Mouse (Mus musculus) stomach, embryonic 14.5 days (tissue): ENCODE results near the gene Osbpl9. TPM values are rescaled to one million over a fixed set of nuclear protein-coding genes. Genes with fewer than 3 reads are reported as not detected.
A peak's percentile ranks its signal among the peaks of the same experiment; 100 is the strongest.

Experiments used
- ATAC-seq: fragments of 200-750 bp; cut with Nextera tagmentation; 2 replicates; pipeline ENCODE4 v1.8.0; 2017; ENCODE audit warnings: low read depth, moderate TSS enrichment; ENCODE audit not compliant: insufficient number of reproducible peaks, insufficient read depth, low FRiP score
- H3K27ac ChIP-seq: fragments of 300-500 bp; sonication (generic); 2 replicates; pipeline ENCODE4 v1.5.1; 2014; ENCODE audit warnings: mild to moderate bottlenecking, low read length, moderate library complexity, mixed read lengths
- H3K27me3 ChIP-seq: fragments of 300-500 bp; sonication (generic); 2 replicates; pipeline ENCODE4 v1.6.1; 2014; ENCODE audit warnings: low read length, control low read depth, mixed read lengths; ENCODE audit not compliant: control insufficient read depth, insufficient read depth
- H3K36me3 ChIP-seq: fragments of 300-500 bp; sonication (generic); 2 replicates; pipeline ENCODE4 v1.6.1; 2014; ENCODE audit warnings: mild to moderate bottlenecking, control low read depth, low read length, moderate library complexity, mixed read lengths; ENCODE audit not compliant: control insufficient read depth, insufficient read depth
- H3K4me1 ChIP-seq: fragments of 300-500 bp; sonication (generic); 2 replicates; pipeline ENCODE4 v1.6.1; 2014; ENCODE audit warnings: low read length, control low read depth, mixed read lengths; ENCODE audit not compliant: control insufficient read depth, insufficient read depth
- H3K4me2 ChIP-seq: fragments of 300-500 bp; sonication (generic); replicated peaks from 2 replicates; pipeline ENCODE4 v1.6.1; 2014; ENCODE audit warnings: low read depth, low read length, control low read depth
- H3K4me3 ChIP-seq: fragments of 300-500 bp; sonication (generic); 2 replicates; pipeline ENCODE4 v1.5.1; 2014; ENCODE audit warnings: low read depth, low read length, control low read depth
- H3K9ac ChIP-seq: fragments of 300-500 bp; sonication (generic); replicated peaks from 2 replicates; pipeline ENCODE4 v1.6.1; 2014; ENCODE audit warnings: low read depth, mild to moderate bottlenecking, control low read depth, low read length, moderate library complexity, mixed read lengths
- H3K9me3 ChIP-seq: fragments of 300-500 bp; sonication (generic); 2 replicates; pipeline ENCODE4 v1.6.1; 2016; ENCODE audit warnings: low read depth, low read length, control low read depth; ENCODE audit not compliant: control insufficient read depth
- WGBS: fragments of 180-500 bp; shearing (Covaris S2); extraction: QIAGEN DNeasy Blood & Tissue Kit; methylation state at CpG from one replicate; pipeline ENCODE4 v1.1.7; 2014; 5-methylcytosine and 5-hydroxymethylcytosine counted together
- polyA plus RNA-seq: library from polyadenylated mRNA; unstranded; fragments of >200 nt; fragmentation: Nextera tagmentation; extraction: Ambion mirVana; gene quantifications from 2 replicates; pipeline ENCODE4 v1.2.1, GENCODE M21; 2014

Osbpl9 gene
- polyA plus RNA-seq, 1 experiment from 2014 or later = 65.2 TPM

DNA sequence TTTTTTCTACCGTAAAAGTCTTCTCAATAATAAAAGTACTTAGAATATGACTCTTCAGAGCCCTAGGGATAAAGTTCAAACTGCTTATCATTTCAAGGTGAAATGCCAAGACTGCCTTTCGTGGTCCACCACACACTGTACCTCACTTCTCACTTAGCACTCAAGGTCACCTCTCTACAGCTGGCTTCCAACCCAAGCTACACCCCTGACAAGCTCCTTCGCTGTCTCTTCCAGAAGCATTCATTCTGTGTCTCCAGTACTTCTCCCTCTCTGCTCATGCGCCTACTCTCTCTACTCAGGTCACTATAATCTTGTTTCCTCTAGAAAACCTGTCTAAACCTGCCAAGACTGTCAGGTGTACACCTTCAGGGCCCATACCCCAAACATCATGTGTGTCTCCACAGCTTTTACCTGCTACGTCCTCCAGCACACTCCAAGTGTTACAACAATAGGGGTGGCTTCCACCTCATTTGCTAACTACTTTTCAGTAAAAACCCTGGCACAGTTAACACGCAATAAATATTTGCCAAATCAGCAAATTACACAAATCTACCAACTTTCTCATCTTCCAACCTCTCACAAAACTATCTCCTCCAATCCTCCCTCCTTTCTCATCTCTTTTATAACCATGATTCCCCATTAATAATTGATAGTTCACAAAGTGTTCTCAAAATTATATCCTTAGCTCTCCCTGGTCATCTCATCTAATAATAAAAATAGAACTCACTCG is 6.0 kb downstream of the Osbpl9 start:
- H3K27me3 ChIP-seq = no peaks in the 10 kb centered on the region
- peaks cover 5% of the 10 kb centered on the region; the same call in 1 of the 2 replicates for H3K4me1 ChIP-seq
- H3K4me2 ChIP-seq = no peak overlapping the region
- H3K9ac ChIP-seq = no peak overlapping the region
- no peak overlapping the region for H3K4me3 ChIP-seq
- 83% methylated on average over 7 of the region's 7 CpGs for WGBS
- 0 out of 2 replicates have a peak, but pooled peaks cover 2% of the 10 kb centered on the region for H3K36me3 ChIP-seq
- H3K27ac ChIP-seq = no peak overlapping the region
- no peaks in the 10 kb centered on the region for H3K9me3 ChIP-seq
- ATAC-seq = no peak

DNA sequence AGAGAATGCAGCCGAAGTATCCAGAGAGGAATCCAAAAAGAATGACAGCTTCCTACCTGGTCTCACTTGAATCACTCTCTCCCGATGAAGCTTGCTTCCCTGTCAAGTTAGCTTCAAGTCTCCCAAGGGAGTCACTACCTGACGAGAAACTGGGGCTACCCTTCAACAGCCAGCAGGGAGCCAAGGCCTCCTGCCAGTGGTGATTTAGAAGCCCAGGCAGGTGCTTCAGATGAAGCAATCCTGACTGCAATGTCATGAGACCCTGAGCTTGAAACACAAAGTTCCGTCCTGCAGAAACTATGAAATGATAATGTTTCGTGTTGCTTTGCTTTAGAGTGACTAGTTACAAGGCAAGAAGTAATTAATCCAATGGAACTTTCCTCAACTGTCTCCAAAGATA is 8.2 kb downstream of the Osbpl9 start:
- H3K36me3 ChIP-seq = no peaks in the 10 kb centered on the region
- no peak overlapping the region for H3K27ac ChIP-seq
- H3K4me3 ChIP-seq = no peak overlapping the region
- peaks cover 5% of the 10 kb centered on the region; the same call in 1 of the 2 replicates for H3K4me1 ChIP-seq
- no peaks in the 10 kb centered on the region for H3K27me3 ChIP-seq
- no peak for ATAC-seq
- no peaks in the 10 kb centered on the region for H3K9me3 ChIP-seq
- no peak overlapping the region for H3K4me2 ChIP-seq
- no peak overlapping the region for H3K9ac ChIP-seq
- WGBS = 81% methylated on average over 5 of the region's 5 CpGs

GRCm38 (mm10) chr4:109191598-109191997 is 10.5 kb downstream of the Osbpl9 start:
- no peak for ATAC-seq
- no peak overlapping the region for H3K4me3 ChIP-seq
- peaks cover 5% of the 10 kb centered on the region; the same call in 1 of the 2 replicates for H3K4me1 ChIP-seq
- H3K36me3 ChIP-seq = no peaks in the 10 kb centered on the region
- 38% methylated on average over 10 of the region's 10 CpGs for WGBS
- H3K27me3 ChIP-seq = no peaks in the 10 kb centered on the region
- H3K4me2 ChIP-seq = no peak overlapping the region
- H3K9me3 ChIP-seq = no peaks in the 10 kb centered on the region
- H3K27ac ChIP-seq = no peak overlapping the region
- no peak overlapping the region for H3K9ac ChIP-seq

- Histone ChIP-seq H3K4me2 (no peak overlapping the region), H3K4me3 (no peak overlapping the region), H3K27ac (no peak overlapping the region), H3K9ac (no peak overlapping the region), H3K4me1 (0 out of 2 replicates have a peak, but pooled peaks cover 3% of the 10 kb centered on the region), H3K36me3 (no peaks in the 10 kb centered on the region), H3K9me3 (no peaks in the 10 kb centered on the region), H3K27me3 (no peaks in the 10 kb centered on the region)
- ATAC-seq = no peak
- 50% methylated on average over 8 of the region's 8 CpGs for WGBS
Observed at GRCm38 (mm10) chr4:109185616-109186405, 16.3 kb downstream of the Osbpl9 start.

GRCm38 (mm10) chr4:109175677-109176076 is 26.4 kb downstream of the Osbpl9 start:
- no peaks in the 10 kb centered on the region for H3K36me3 ChIP-seq
- H3K9me3 ChIP-seq = no peaks in the 10 kb centered on the region
- H3K4me3 ChIP-seq = no peak overlapping the region
- no peak overlapping the region for H3K9ac ChIP-seq
- H3K4me2 ChIP-seq = no peak overlapping the region
- H3K27me3 ChIP-seq = no peaks in the 10 kb centered on the region
- peaks cover 8% of the 10 kb centered on the region; the same call in 1 of the 2 replicates for H3K4me1 ChIP-seq
- no peak overlapping the region for H3K27ac ChIP-seq
- ATAC-seq = no peak

GRCm38 (mm10) chr4:109173775-109174440 is 28.2 kb downstream of the Osbpl9 start:
- 51% methylated on average over 7 of the region's 7 CpGs for WGBS

DNA sequence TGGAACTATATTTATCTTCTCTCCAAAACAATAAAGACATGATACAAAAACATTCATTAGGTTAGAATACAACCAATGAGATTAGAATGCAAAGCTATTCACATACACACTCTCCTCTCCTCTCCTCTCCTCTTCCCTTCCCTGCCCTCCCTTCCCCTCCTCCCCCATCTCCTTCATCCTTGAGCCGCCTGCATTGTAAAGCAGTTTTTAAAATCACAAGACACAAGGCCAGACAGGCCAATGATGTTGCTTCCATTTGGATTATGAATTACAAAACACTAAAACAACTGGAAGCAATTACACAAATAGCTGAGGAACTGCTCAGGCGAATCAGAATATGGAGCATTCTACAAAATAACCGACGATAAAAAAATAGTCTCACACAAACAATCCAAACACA is 28.7 kb downstream of the Osbpl9 start:
- no peak overlapping the region for H3K9ac ChIP-seq
- no peak for ATAC-seq
- no peak overlapping the region for H3K4me2 ChIP-seq
- no peaks in the 10 kb centered on the region for H3K36me3 ChIP-seq
- H3K4me3 ChIP-seq = no peak overlapping the region
- H3K27ac ChIP-seq = peak overlapping the region; percentile 61; the same call in 1 of the 2 replicates
- no peaks in the 10 kb centered on the region for H3K9me3 ChIP-seq
- peaks cover 8% of the 10 kb centered on the region; the same call in 1 of the 2 replicates for H3K4me1 ChIP-seq
- H3K27me3 ChIP-seq = no peaks in the 10 kb centered on the region
- 70% methylated on average over 4 of the region's 4 CpGs for WGBS

More at GRCm38 (mm10) chr4:109173775-109174440, 28.2 kb downstream of the Osbpl9 start:
- H3K4me2 ChIP-seq = no peak overlapping the region
- ATAC-seq = no peak
- H3K4me1 ChIP-seq = peaks cover 8% of the 10 kb centered on the region; the same call in 1 of the 2 replicates
- peak overlapping the region; percentile 61; the same call in 1 of the 2 replicates for H3K27ac ChIP-seq
- H3K4me3 ChIP-seq = no peak overlapping the region
- no peaks in the 10 kb centered on the region for H3K9me3 ChIP-seq
- no peak overlapping the region for H3K9ac ChIP-seq
- no peaks in the 10 kb centered on the region for H3K36me3 ChIP-seq
- H3K27me3 ChIP-seq = no peaks in the 10 kb centered on the region

DNA sequence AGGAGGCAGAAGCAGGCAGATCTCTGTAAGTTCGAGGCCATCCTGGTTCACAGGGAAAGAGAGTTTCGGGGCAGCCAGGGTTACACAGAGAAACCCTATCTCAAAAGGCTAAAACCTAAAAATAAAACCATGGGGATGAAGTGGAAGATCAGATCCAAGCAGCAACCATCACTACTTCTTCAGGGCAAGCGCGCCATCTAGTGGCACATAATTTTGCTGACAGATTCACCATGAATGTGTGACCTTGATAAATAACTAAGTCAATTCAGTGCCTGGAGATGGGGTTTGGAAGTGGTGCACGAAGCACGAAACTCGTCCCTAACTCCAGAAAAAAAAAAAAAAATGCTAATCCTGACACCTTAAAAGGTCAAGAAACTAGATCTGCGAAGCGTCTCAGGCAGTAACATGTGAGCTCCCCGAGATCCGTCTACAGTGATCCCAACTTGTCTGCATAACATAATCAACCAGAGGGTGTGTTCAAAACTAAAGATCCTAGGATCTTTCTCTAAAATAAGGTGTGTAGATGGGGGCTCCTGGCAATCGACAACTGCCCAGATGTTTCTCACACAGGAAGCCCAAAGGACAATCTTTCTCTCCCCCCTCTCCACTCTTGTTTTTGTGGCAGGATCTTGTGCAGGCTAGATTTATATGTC is 36.4 kb downstream of the Osbpl9 start:
- Histone ChIP-seq H3K27ac (no peak overlapping the region), H3K9ac (no peak overlapping the region), H3K4me1 (no peaks in the 10 kb centered on the region), H3K27me3 (no peaks in the 10 kb centered on the region), H3K4me3 (no peak overlapping the region), H3K9me3 (no peaks in the 10 kb centered on the region), H3K4me2 (no peak overlapping the region), H3K36me3 (no peaks in the 10 kb centered on the region)
- no peak for ATAC-seq
- WGBS = 37% methylated on average over 12 of the region's 12 CpGs
